Mouse (Mus musculus): ENCODE results near the gene Snapc1. TPM values are rescaled to one million over a fixed set of nuclear protein-coding genes. Genes with fewer than 3 reads are reported as not detected.

Snapc1 gene
- polyA plus RNA-seq, 1 experiment from 2014 or later, result 20.5 TPM

DNA sequence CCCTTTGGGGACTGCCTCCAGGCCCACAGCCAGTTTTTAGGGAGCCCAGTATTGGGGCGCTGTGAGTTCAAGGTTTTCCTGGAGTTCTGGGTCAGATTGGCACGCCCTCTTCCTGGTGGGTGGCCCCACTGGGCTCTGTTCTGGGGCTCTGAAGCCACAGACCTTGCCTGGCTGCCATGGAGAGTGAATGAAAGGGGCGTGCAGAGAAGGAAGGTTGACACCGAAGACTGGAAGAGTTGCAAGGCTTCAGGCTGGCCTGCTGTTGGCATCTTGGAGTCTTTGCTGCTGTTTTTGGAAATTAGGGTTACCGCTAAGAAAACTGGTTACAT lies 33.8 kb downstream of the Snapc1 start:
- peaks cover 8% of the 10 kb centered on the region for H3K27me3 ChIP-seq (ENCODE audit: control insufficient read depth, insufficient read depth, low read length)
- H3K27ac ChIP-seq (replicated peaks; ENCODE audit: low read depth, low read length), result no peak overlapping the region
- 31% methylated on average over 5 of the region's 5 CpGs for WGBS

GRCm38 (mm10) chr12:74002449-74002848 lies 38.2 kb downstream of the Snapc1 start:
- no peak overlapping the region for H3K4me3 ChIP-seq (ENCODE audit: low read depth, low read length)
- no peaks in the 10 kb centered on the region for H3K4me1 ChIP-seq (ENCODE audit: control insufficient read depth, insufficient read depth, low read length)
- 82% methylated on average over 9 of the region's 9 CpGs for WGBS
- peaks cover 5% of the 10 kb centered on the region for H3K27me3 ChIP-seq (ENCODE audit: control insufficient read depth, insufficient read depth, low read length)
- ATAC-seq (replicated peaks; ENCODE audit: insufficient number of reproducible peaks, low FRiP score, low TSS enrichment, low read depth) (no peak), DNase-seq (ENCODE audit: low spot score) (peak; percentile 26)
- no peak overlapping the region for H3K4me2 ChIP-seq (ENCODE audit: low read depth, low read length)
- H3K36me3 ChIP-seq (replicated peaks; ENCODE audit: control insufficient read depth, insufficient read depth, low read depth, low read length), result no peaks in the 10 kb centered on the region
- no peaks in the 10 kb centered on the region for H3K9me3 ChIP-seq (replicated peaks; ENCODE audit: control insufficient read depth, low read length)
- no peak overlapping the region for H3K27ac ChIP-seq (replicated peaks; ENCODE audit: low read depth, low read length)
- H3K9ac ChIP-seq (replicated peaks; ENCODE audit: low read length), result no peak overlapping the region

More for the DNA sequence above, 33.8 kb downstream of the Snapc1 start:
- Histone ChIP-seq H3K4me3 (ENCODE audit: low read depth, low read length) (peak overlapping the region; percentile 65), H3K36me3 (replicated peaks; ENCODE audit: control insufficient read depth, insufficient read depth, low read depth, low read length) (no peaks in the 10 kb centered on the region), H3K4me1 (ENCODE audit: control insufficient read depth, insufficient read depth, low read length) (no peaks in the 10 kb centered on the region), H3K9ac (replicated peaks; ENCODE audit: low read length) (peak overlapping the region; percentile 74), H3K9me3 (replicated peaks; ENCODE audit: control insufficient read depth, low read length) (no peaks in the 10 kb centered on the region), H3K4me2 (ENCODE audit: low read depth, low read length) (peak overlapping the region; percentile 96)
- ATAC-seq (replicated peaks; ENCODE audit: insufficient number of reproducible peaks, low FRiP score, low TSS enrichment, low read depth) (no peak), DNase-seq (ENCODE audit: low spot score) (peak; percentile 17)

- H3K4me3 ChIP-seq (ENCODE audit: low read depth, low read length), result no peak overlapping the region
- no peak overlapping the region for H3K9ac ChIP-seq (replicated peaks; ENCODE audit: low read length)
- WGBS, result 24% methylated on average over 8 of the region's 8 CpGs
- H3K36me3 ChIP-seq (replicated peaks; ENCODE audit: control insufficient read depth, insufficient read depth, low read depth, low read length), result no peaks in the 10 kb centered on the region
- no peak overlapping the region for H3K27ac ChIP-seq (replicated peaks; ENCODE audit: low read depth, low read length)
- DNase-seq (ENCODE audit: low spot score) (peak; percentile 75), ATAC-seq (replicated peaks; ENCODE audit: insufficient number of reproducible peaks, low FRiP score, low TSS enrichment, low read depth) (no peak)
- H3K4me1 ChIP-seq (ENCODE audit: control insufficient read depth, insufficient read depth, low read length), result no peaks in the 10 kb centered on the region
- no peak overlapping the region for H3K4me2 ChIP-seq (ENCODE audit: low read depth, low read length)
- H3K9me3 ChIP-seq (replicated peaks; ENCODE audit: control insufficient read depth, low read length), result no peaks in the 10 kb centered on the region
- no peaks in the 10 kb centered on the region for H3K27me3 ChIP-seq (ENCODE audit: control insufficient read depth, insufficient read depth, low read length)
Observed at GRCm38 (mm10) chr12:74009448-74009911, 45.2 kb downstream of the Snapc1 start.

DNA sequence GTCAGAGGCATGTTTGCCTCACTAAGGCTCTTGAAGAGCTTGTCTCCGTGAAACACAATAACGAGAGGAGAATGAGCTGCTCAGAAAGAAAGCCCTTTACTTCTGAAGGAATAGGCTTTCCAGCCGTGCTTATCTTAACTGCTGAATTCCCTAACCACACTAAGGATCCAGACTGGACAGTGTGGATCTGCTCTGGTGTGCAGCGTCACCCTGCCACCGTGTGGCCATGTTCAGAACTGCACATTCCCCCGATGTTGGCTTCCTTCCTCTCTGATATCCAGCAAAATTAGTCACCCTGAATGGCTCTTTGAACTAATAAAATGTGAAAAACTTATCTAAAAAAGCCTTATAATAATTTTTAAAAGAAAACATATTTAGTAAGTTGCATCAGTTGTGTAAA lies 49.5 kb downstream of the Snapc1 start:
- Histone ChIP-seq H3K9ac (replicated peaks; ENCODE audit: low read length) (no peak overlapping the region), H3K4me3 (ENCODE audit: low read depth, low read length) (no peak overlapping the region), H3K27me3 (ENCODE audit: control insufficient read depth, insufficient read depth, low read length) (no peaks in the 10 kb centered on the region), H3K36me3 (replicated peaks; ENCODE audit: control insufficient read depth, insufficient read depth, low read depth, low read length) (no peaks in the 10 kb centered on the region), H3K4me2 (ENCODE audit: low read depth, low read length) (no peak overlapping the region; the same call in 1 of the 2 replicates), H3K9me3 (replicated peaks; ENCODE audit: control insufficient read depth, low read length) (no peaks in the 10 kb centered on the region), H3K4me1 (ENCODE audit: control insufficient read depth, insufficient read depth, low read length) (no peaks in the 10 kb centered on the region), H3K27ac (replicated peaks; ENCODE audit: low read depth, low read length) (no peak overlapping the region)
- WGBS, result 2% methylated on average over 6 of the region's 6 CpGs
- ATAC-seq (replicated peaks; ENCODE audit: insufficient number of reproducible peaks, low FRiP score, low TSS enrichment, low read depth), result peak; percentile 75; the same call in 1 of the 2 replicates
- DNase-seq (ENCODE audit: low spot score), result peak; percentile 85

DNA sequence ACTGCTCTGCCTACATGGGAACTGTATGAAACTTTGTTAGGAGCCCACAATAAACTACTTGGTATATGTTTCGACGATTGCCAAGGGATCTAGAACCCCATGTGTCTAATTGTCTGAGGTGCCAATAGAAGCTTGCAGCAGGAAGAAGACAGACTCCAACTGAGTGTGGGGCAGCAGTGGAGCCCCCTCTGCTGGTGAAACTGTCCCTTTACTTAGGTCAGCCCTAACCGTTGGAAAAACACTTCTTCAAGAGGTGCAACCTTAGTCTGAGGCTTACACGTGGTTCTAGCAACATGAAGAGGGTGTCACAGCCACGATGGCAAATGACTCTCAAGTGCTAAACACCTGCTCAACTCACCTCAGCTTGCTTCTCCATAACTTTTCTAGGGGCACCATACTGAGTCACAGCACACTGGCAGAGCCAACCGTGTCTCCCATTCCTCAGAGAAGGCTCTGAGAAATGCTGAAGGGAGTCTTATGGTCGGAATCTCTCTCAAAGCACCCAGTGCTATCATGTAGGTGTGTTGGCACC lies 50.5 kb downstream of the Snapc1 start:
- Histone ChIP-seq H3K4me1 (ENCODE audit: control insufficient read depth, insufficient read depth, low read length) (no peaks in the 10 kb centered on the region), H3K9me3 (replicated peaks; ENCODE audit: control insufficient read depth, low read length) (no peaks in the 10 kb centered on the region), H3K27ac (replicated peaks; ENCODE audit: low read depth, low read length) (no peak overlapping the region), H3K4me2 (ENCODE audit: low read depth, low read length) (no peak overlapping the region), H3K4me3 (ENCODE audit: low read depth, low read length) (no peak overlapping the region), H3K27me3 (ENCODE audit: control insufficient read depth, insufficient read depth, low read length) (no peaks in the 10 kb centered on the region), H3K36me3 (replicated peaks; ENCODE audit: control insufficient read depth, insufficient read depth, low read depth, low read length) (no peaks in the 10 kb centered on the region), H3K9ac (replicated peaks; ENCODE audit: low read length) (no peak overlapping the region)
- WGBS, result 62% methylated on average over 7 of the region's 7 CpGs
- DNase-seq (ENCODE audit: low spot score), result no peak
- no peak for ATAC-seq (replicated peaks; ENCODE audit: insufficient number of reproducible peaks, low FRiP score, low TSS enrichment, low read depth)

GRCm38 (mm10) chr12:74015491-74015890 lies 51.2 kb downstream of the Snapc1 start:
- 64% methylated on average over 5 of the region's 5 CpGs for WGBS
- H3K9me3 ChIP-seq (replicated peaks; ENCODE audit: control insufficient read depth, low read length), result no peaks in the 10 kb centered on the region
- H3K36me3 ChIP-seq (replicated peaks; ENCODE audit: control insufficient read depth, insufficient read depth, low read depth, low read length), result no peaks in the 10 kb centered on the region
- H3K27me3 ChIP-seq (ENCODE audit: control insufficient read depth, insufficient read depth, low read length), result no peaks in the 10 kb centered on the region
- H3K27ac ChIP-seq (replicated peaks; ENCODE audit: low read depth, low read length), result no peak overlapping the region
- no peaks in the 10 kb centered on the region for H3K4me1 ChIP-seq (ENCODE audit: control insufficient read depth, insufficient read depth, low read length)
- H3K9ac ChIP-seq (replicated peaks; ENCODE audit: low read length), result no peak overlapping the region
- no peak for ATAC-seq (replicated peaks; ENCODE audit: insufficient number of reproducible peaks, low FRiP score, low TSS enrichment, low read depth)
- no peak overlapping the region for H3K4me2 ChIP-seq (ENCODE audit: low read depth, low read length)
- no peak for DNase-seq (ENCODE audit: low spot score)
- no peak overlapping the region for H3K4me3 ChIP-seq (ENCODE audit: low read depth, low read length)

DNA sequence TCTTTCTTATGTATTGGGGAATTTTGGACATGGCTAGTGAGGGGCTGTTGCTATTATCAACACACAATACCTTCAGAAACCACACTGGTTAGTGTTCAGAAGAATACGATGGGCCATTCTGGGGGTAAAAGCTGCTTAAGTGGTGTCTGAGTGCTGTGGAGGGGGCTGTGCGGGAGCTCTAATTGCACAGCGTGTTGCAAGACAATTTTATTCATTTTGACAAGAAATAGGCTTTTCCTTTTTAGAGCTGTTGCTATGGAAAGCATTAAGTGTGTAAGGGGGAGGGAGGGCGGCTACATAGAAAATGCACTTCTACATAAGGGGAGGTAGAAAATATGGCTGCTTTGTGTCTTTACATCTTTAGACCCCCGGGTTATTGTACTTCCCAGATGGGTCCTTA lies 59.0 kb downstream of the Snapc1 start:
- H3K27ac ChIP-seq (replicated peaks; ENCODE audit: low read depth, low read length), result no peak overlapping the region
- no peaks in the 10 kb centered on the region for H3K27me3 ChIP-seq (ENCODE audit: control insufficient read depth, insufficient read depth, low read length)
- no peak overlapping the region for H3K9ac ChIP-seq (replicated peaks; ENCODE audit: low read length)
- H3K36me3 ChIP-seq (replicated peaks; ENCODE audit: control insufficient read depth, insufficient read depth, low read depth, low read length), result no peaks in the 10 kb centered on the region
- H3K4me3 ChIP-seq (ENCODE audit: low read depth, low read length), result no peak overlapping the region
- WGBS, result 76% methylated on average over 5 of the region's 5 CpGs
- H3K9me3 ChIP-seq (replicated peaks; ENCODE audit: control insufficient read depth, low read length), result no peaks in the 10 kb centered on the region
- no peaks in the 10 kb centered on the region for H3K4me1 ChIP-seq (ENCODE audit: control insufficient read depth, insufficient read depth, low read length)
- ATAC-seq (replicated peaks; ENCODE audit: insufficient number of reproducible peaks, low FRiP score, low TSS enrichment, low read depth) (no peak), DNase-seq (ENCODE audit: low spot score) (no peak)
- H3K4me2 ChIP-seq (ENCODE audit: low read depth, low read length), result no peak overlapping the region

GRCm38 (mm10) chr12:74024912-74025311 lies 60.6 kb downstream of the Snapc1 start:
- WGBS, result 84% methylated on average over 2 of the region's 2 CpGs
- Histone ChIP-seq H3K36me3 (replicated peaks; ENCODE audit: control insufficient read depth, insufficient read depth, low read depth, low read length) (no peaks in the 10 kb centered on the region), H3K9ac (replicated peaks; ENCODE audit: low read length) (no peak overlapping the region), H3K9me3 (replicated peaks; ENCODE audit: control insufficient read depth, low read length) (no peaks in the 10 kb centered on the region), H3K27ac (replicated peaks; ENCODE audit: low read depth, low read length) (no peak overlapping the region), H3K27me3 (ENCODE audit: control insufficient read depth, insufficient read depth, low read length) (no peaks in the 10 kb centered on the region), H3K4me1 (ENCODE audit: control insufficient read depth, insufficient read depth, low read length) (no peaks in the 10 kb centered on the region), H3K4me2 (ENCODE audit: low read depth, low read length) (no peak overlapping the region), H3K4me3 (ENCODE audit: low read depth, low read length) (no peak overlapping the region)
- ATAC-seq (replicated peaks; ENCODE audit: insufficient number of reproducible peaks, low FRiP score, low TSS enrichment, low read depth) (no peak), DNase-seq (ENCODE audit: low spot score) (no peak)
